Mouse (Mus musculus): ENCODE measurements around the gene Stx11.

The Stx11 gene

GRCm38 (mm10) chr10:12899901-12900300 lies 64.2 kb downstream of the Stx11 start:
- CTCF ChIA-PET, result no interaction called here
- POLR2A ChIA-PET, result interaction anchor here in 2 of 4 experiments (0.5 to 1.1 kb wide), 3 partner anchors 11 to 697 kb away, joined by 3 read pairs; no protein-coding TSS in a partner anchor

- POLR2A ChIA-PET, result interaction anchor here in 2 of 4 experiments (0.5 to 0.6 kb wide), 2 partner anchors 20 to 111 kb away, joined by 3 to 4 read pairs; no protein-coding TSS in a partner anchor
These were observed 70.8 kb downstream of the Stx11 start for GRCm38 (mm10) chr10:12893339-12893738.

GRCm38 (mm10) chr10:12888373-12888772 lies 75.7 kb downstream of the Stx11 start:
- POLR2A ChIA-PET, result interaction anchor here in 1 of 4 experiments (1.0 kb wide), 1 partner anchor 20 kb away, joined by 3 read pairs; no protein-coding TSS in a partner anchor
- CTCF ChIA-PET, result interaction anchor here in 1 of 4 experiments (0.6 kb wide), 1 partner anchor 31 kb away, joined by 8 read pairs; no protein-coding TSS in a partner anchor

More at GRCm38 (mm10) chr10:12893339-12893738, 70.8 kb downstream of the Stx11 start:
- CTCF ChIA-PET, result no interaction called here

All from embryonic stem cell, embryonic (primary cell).